Mouse (Mus musculus) heart, postnatal 0 days (tissue): ENCODE measurements around the gene Dnajb12. TPM values are rescaled to one million over a fixed set of nuclear protein-coding genes. Genes with fewer than 3 reads are reported as not detected.

Experiments used
- ATAC-seq: fragments of 200-750 bp; cut with Nextera tagmentation; 2 replicates; pipeline ENCODE4 v1.8.0; 2017; ENCODE audit warnings: low read depth, moderate number of reproducible peaks, moderate library complexity; ENCODE audit not compliant: insufficient read depth
- DNase-seq: peaks from one replicate; pipeline ENCODE4 v3.0.0-alpha.2; 2016; ENCODE audit warnings: low spot score
- H3K27ac ChIP-seq: fragments of 300-500 bp; sonication (generic); 2 replicates; pipeline ENCODE4 v1.5.1; 2014; ENCODE audit warnings: low read depth, mild to moderate bottlenecking
- H3K27me3 ChIP-seq: fragments of 300-500 bp; sonication (generic); 2 replicates; pipeline ENCODE4 v1.6.1; 2014; ENCODE audit warnings: low read length, mixed read lengths; ENCODE audit not compliant: control insufficient read depth, insufficient read depth
- H3K36me3 ChIP-seq: fragments of 300-500 bp; sonication (generic); replicated peaks from 2 replicates; pipeline ENCODE4 v1.6.1; 2014; ENCODE audit warnings: low read length, mixed read lengths; ENCODE audit not compliant: control insufficient read depth, insufficient read depth
- H3K4me1 ChIP-seq: fragments of 300-500 bp; sonication (generic); 2 replicates; pipeline ENCODE4 v1.6.1; 2014; ENCODE audit warnings: antibody characterized with exemption; ENCODE audit not compliant: control insufficient read depth, insufficient read depth
- H3K4me2 ChIP-seq: fragments of 300-500 bp; sonication (generic); 2 replicates; pipeline ENCODE4 v1.6.1; 2014; ENCODE audit warnings: low read depth, mild to moderate bottlenecking, low read length, moderate library complexity
- H3K4me3 ChIP-seq: fragments of 300-500 bp; sonication (generic); 2 replicates; pipeline ENCODE4 v1.5.1; 2014; ENCODE audit warnings: low read depth, low read length
- H3K9ac ChIP-seq: fragments of 300-500 bp; sonication (generic); replicated peaks from 2 replicates; pipeline ENCODE4 v1.6.1; 2014; ENCODE audit warnings: low read depth, low read length, mixed read lengths
- H3K9me3 ChIP-seq: fragments of 300-500 bp; sonication (generic); replicated peaks from 2 replicates; pipeline ENCODE4 v1.6.1; 2016; ENCODE audit warnings: low read length; ENCODE audit not compliant: control insufficient read depth
- CTCF ChIP-seq: IDR thresholded peaks from 2 replicates; pipeline ENCODE4 v1.5.1; 2016; ENCODE audit warnings: antibody characterized with exemption, control low read depth, low read depth
- EP300 ChIP-seq: IDR thresholded peaks from 2 replicates; pipeline ENCODE4 v1.6.1; 2016; ENCODE audit warnings: antibody characterized with exemption, low read depth
- WGBS: fragments of 180-500 bp; shearing (Covaris S2); extraction: QIAGEN DNeasy Blood & Tissue Kit; methylation state at CpG from one replicate; pipeline ENCODE4 v1.1.7; 2014; 5-methylcytosine and 5-hydroxymethylcytosine counted together
- polyA plus RNA-seq: library from polyadenylated mRNA; unstranded; fragments of >200 nt; fragmentation: Nextera tagmentation; extraction: Ambion mirVana; gene quantifications from 2 replicates; pipeline ENCODE4 v1.2.1, GENCODE M21; 2015
- total RNA-seq: library from RNA; depleted of rRNA; stranded (reverse); fragments of >200 nt; gene quantifications from 2 replicates; pipeline ENCODE4 v1.2.3, GENCODE M21; 2014; ENCODE audit warnings: low replicate concordance; rRNA removed

Dnajb12 gene
- total and polyA plus RNA-seq, 2 experiments from 2014 or later = 18.5 to 48.5 TPM

DNA sequence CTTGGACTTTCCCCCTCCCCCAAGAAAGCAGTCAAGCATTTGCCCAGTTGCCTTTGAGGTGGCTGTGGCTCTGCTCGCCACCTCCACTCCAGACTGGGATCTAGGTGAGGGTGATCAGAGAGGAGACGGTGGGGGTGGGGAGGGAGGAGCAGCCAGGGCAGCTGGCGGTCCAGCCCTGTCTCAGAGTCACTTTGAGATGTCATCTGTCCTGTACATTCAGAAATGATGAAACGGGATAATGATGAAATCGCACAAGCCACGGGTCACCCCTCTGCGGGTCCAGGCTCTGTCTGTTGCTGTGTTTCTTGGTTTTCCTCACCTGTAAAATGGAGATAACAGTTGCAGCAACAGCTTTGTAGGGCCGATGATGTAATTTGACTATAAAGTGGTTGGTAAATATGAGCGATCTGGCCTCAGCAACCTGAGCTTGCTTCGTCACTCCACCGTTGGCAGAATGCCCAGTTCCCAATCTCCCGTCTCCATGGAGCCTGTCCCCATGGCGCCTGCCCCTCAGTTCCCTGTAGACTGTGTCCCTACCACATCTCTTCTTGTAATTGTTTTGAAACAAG, 64.1 kb downstream of the Dnajb12 start:
- 0 out of 2 replicates have a peak overlapping the region, but pooled peaks have one; percentile 40 for H3K9ac ChIP-seq
- DNase-seq (peak; percentile 83), ATAC-seq (peak; percentile 84)
- no peak for TF ChIP-seq EP300
- TF ChIP-seq CTCF = no peak
- H3K27me3 ChIP-seq = no peaks in the 10 kb centered on the region
- H3K4me2 ChIP-seq = peak overlapping the region; percentile 59
- H3K4me3 ChIP-seq = peak overlapping the region; percentile 29
- peak overlapping the region; percentile 63 for H3K27ac ChIP-seq
- no peaks in the 10 kb centered on the region for H3K9me3 ChIP-seq
- H3K36me3 ChIP-seq = no peaks in the 10 kb centered on the region
- peaks cover 21% of the 10 kb centered on the region for H3K4me1 ChIP-seq
- WGBS = 8% methylated on average over 13 of the region's 13 CpGs

DNA sequence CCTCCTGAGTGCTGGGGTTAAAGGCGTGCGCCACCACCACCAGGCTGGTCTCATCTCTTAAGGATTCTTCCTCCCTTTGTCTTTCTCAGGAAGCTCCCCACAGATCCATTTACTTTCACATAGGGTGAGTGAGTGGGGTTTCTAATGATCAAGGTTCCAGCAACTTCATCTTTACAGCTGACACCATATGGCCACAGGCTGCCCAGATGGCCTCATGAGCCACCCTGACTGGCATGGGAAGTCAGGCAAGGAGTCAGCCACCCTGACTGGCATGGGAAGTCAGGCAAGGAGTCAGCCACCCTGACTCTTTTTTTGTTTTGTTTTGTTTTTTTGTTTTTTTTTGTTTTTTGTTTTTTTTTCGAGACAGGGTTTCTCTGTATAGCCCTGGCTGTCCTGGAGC, 66.1 kb downstream of the Dnajb12 start:
- H3K27me3 ChIP-seq = no peaks in the 10 kb centered on the region
- H3K27ac ChIP-seq = no peak overlapping the region
- TF ChIP-seq CTCF (no peak), EP300 (no peak)
- no peak overlapping the region for H3K4me3 ChIP-seq
- H3K9me3 ChIP-seq = no peaks in the 10 kb centered on the region
- H3K4me1 ChIP-seq = peaks cover 36% of the 10 kb centered on the region
- H3K36me3 ChIP-seq = peaks cover 13% of the 10 kb centered on the region
- no peak overlapping the region for H3K9ac ChIP-seq
- H3K4me2 ChIP-seq = no peak overlapping the region
- 86% methylated on average over 3 of the region's 3 CpGs for WGBS
- DNase-seq (no peak), ATAC-seq (no peak)

DNA sequence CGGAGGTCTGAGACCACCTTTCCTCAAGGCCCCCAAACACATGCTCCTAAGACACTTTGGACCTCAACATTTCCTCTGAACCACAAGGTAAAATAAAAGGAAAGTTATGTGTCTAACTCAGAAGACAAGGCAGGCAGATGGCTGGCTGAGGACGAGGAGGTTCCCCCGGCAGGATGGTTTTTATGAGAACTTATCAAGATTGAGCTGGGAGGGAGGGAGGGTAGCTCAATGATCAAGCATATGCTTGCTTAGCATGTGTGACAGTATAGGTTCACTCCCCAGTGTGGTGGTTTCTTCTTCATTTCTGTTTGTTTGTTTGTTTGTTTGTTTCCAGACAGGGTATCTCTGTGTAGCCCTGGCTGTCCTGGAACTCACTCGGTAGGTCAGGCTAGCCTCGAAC, 67.0 kb downstream of the Dnajb12 start:
- TF ChIP-seq EP300 = no peak
- TF ChIP-seq CTCF = no peak
- H3K4me3 ChIP-seq = no peak overlapping the region
- 96% methylated on average over 5 of the region's 5 CpGs for WGBS
- peaks cover 36% of the 10 kb centered on the region for H3K4me1 ChIP-seq
- DNase-seq (no peak), ATAC-seq (no peak)
- no peak overlapping the region for H3K4me2 ChIP-seq
- H3K9me3 ChIP-seq = no peaks in the 10 kb centered on the region
- H3K36me3 ChIP-seq = peaks cover 14% of the 10 kb centered on the region
- no peak overlapping the region for H3K27ac ChIP-seq
- no peaks in the 10 kb centered on the region for H3K27me3 ChIP-seq
- H3K9ac ChIP-seq = no peak overlapping the region

DNA sequence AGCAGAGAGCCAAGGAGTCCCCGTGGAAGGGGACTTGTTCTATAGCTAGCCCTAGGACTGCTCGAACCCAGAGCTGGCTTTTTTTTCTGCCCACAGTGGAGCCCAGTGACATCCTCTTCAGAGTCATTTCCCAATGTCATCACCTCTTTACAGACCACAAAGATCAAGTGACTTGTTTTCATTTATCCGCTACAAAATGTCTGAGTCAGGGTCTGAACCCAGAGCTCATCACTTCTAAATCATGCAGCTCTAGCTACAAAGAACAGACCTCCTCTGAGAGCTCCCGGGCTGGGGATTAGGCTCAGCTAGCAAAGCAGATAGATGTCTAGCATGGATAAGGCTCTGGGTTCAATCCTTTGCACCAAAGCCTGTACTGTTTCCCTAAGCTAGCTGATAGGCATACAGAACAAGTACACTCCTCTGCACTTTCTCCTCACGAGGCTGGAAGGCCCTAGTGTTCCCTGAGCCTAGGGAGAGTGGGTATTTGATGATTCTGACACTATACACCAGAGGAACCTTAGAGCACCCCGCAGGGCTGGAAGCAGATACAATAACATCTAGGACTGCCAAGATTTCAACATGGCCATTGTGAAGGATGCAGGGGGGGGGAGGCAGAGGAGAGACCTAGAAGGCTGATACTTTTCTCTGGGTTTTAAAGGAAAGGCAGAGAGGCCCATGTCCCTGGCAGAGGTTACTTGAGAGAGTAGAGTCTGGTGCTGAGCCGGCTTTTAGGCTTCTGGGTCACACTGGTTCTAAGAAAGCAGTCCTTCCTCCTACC, 68.1 kb downstream of the Dnajb12 start:
- H3K36me3 ChIP-seq = peaks cover 14% of the 10 kb centered on the region
- peaks cover 35% of the 10 kb centered on the region for H3K4me1 ChIP-seq
- peak; percentile 57; the same call in 1 of the 2 replicates for TF ChIP-seq EP300
- TF ChIP-seq CTCF = no peak
- no peak overlapping the region for H3K4me2 ChIP-seq
- 54% methylated on average over 7 of the region's 7 CpGs for WGBS
- H3K27me3 ChIP-seq = no peaks in the 10 kb centered on the region
- no peaks in the 10 kb centered on the region for H3K9me3 ChIP-seq
- no peak overlapping the region for H3K9ac ChIP-seq
- DNase-seq = peak; percentile 17
- no peak for ATAC-seq
- no peak overlapping the region for H3K4me3 ChIP-seq
- peak overlapping the region; percentile 68 for H3K27ac ChIP-seq

DNA sequence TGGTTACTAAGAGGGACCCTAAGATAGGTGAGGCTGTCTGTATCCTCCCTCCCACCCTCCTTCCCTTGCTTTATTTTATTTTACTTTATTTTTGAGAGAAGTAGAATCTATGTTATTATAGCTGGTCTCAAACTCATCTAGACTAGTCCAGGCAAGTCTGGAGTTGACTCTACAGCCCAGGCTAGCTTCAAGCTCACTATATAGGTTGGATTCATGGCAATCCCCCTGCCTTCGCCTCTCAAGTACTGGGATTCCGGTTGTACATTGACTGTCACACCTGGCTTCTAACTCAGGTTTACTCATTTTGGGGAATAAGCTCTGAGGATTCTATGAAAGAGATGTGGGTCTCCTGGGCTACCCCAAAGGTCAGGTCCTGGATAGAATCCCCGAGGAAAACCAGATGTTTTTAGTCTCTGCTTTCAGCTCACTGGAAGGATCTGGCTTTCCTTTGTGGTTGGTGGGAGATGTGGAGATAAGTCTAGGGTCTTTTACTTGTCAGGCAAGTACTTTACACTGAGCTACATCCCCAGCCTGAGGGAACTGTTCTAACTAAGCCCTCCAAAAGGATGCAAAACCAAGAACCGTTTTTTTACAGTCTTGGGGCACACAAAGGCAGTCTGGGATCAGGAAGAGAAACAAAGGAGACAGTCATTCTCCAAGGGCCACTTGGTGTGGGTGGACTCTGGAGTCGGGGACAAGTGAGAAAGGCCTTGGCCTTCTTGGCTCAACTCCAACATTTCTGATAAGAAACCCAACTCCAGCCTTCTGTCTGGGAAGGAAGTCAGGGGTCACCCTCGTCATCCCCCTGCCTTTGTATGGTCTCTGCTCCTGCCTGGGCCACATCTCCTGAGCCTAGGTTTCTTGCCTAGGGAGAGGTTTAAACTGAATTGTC, 69.3 kb downstream of the Dnajb12 start:
- no peak for ATAC-seq
- peak; percentile 50 for DNase-seq

More for the DNA sequence above, 69.3 kb downstream of the Dnajb12 start:
- Histone ChIP-seq H3K4me3 (peak overlapping the region; percentile 100), H3K9me3 (no peaks in the 10 kb centered on the region), H3K27me3 (no peaks in the 10 kb centered on the region), H3K4me2 (peak overlapping the region; percentile 89), H3K9ac (peak overlapping the region; percentile 91; the same call in 1 of the 2 replicates), H3K27ac (peak overlapping the region; percentile 68), H3K36me3 (peaks cover 14% of the 10 kb centered on the region), H3K4me1 (peaks cover 30% of the 10 kb centered on the region)
- 37% methylated on average over 6 of the region's 6 CpGs for WGBS
- TF ChIP-seq CTCF = no peak
- peak; percentile 27; the same call in 1 of the 2 replicates for TF ChIP-seq EP300

Other genes with a start within 250 kb of the Dnajb12 start
- 23.9 and 32.6 TPM in 2 replicates for gene Micu1, start 177.1 kb upstream of the Dnajb12 start, total RNA-seq
- gene Micu1, start 177.1 kb upstream of the Dnajb12 start, polyA plus RNA-seq = 23.1 and 25.0 TPM in 2 replicates
- 30.3 and 35.6 TPM in 2 replicates for gene Ddit4, start 72.3 kb downstream of the Dnajb12 start, total RNA-seq
- gene Ddit4, start 72.3 kb downstream of the Dnajb12 start, polyA plus RNA-seq = 17.0 and 17.4 TPM in 2 replicates
- 14.0 and 15.7 TPM in 2 replicates for gene Ascc1, start 123.2 kb downstream of the Dnajb12 start, total RNA-seq
- 34.6 and 35.8 TPM in 2 replicates for gene Ascc1, start 123.2 kb downstream of the Dnajb12 start, polyA plus RNA-seq
- gene Anapc16, start 123.6 kb downstream of the Dnajb12 start, total RNA-seq = 29.7 and 85.4 TPM in 2 replicates
- gene Anapc16, start 123.6 kb downstream of the Dnajb12 start, polyA plus RNA-seq = 104 and 108 TPM in 2 replicates
- gene Spock2, start 226.7 kb downstream of the Dnajb12 start, total RNA-seq = 18.3 and 18.4 TPM in 2 replicates
- gene Spock2, start 226.7 kb downstream of the Dnajb12 start, polyA plus RNA-seq = 5.2 and 5.7 TPM in 2 replicates